Mouse (Mus musculus) myocyte (in vitro differentiated cells): ENCODE measurements at regions not wholly inside any gene's neighbourhood (a gene's known extent, or its start where the extent isn't known, plus 50 kb on each side); places are given as distances from the start of the nearest gene placed in this dataset.

ENCODE experiments used
- H3K27me3 ChIP-seq: one replicate; pipeline ENCODE4 v1.6.1; 2011; ENCODE audit not compliant: control insufficient read depth, insufficient read depth, insufficient read length
- H3K36me3 ChIP-seq: one replicate; pipeline ENCODE4 v1.6.1; 2011; ENCODE audit not compliant: control insufficient read depth, insufficient read depth
- H3K4me2 ChIP-seq: one replicate; pipeline ENCODE4 v1.6.1; 2011; ENCODE audit warnings: low read depth, control low read depth
- H3K4me3 ChIP-seq: one replicate; pipeline ENCODE4 v1.5.1; 2011; ENCODE audit warnings: mild to moderate bottlenecking, control low read depth, moderate library complexity
- H3K79me2 ChIP-seq: one replicate; pipeline ENCODE4 v1.6.1; 2011; ENCODE audit not compliant: control insufficient read depth, insufficient read depth
- H3ac ChIP-seq: one replicate; pipeline ENCODE4 v1.6.1; 2011; ENCODE audit not compliant: control insufficient read depth, insufficient read length
- CEBPB ChIP-seq: IDR thresholded peaks from 2 replicates; pipeline ENCODE4 v1.6.1; 2011; ENCODE audit warnings: mild to moderate bottlenecking, moderate library complexity; ENCODE audit not compliant: poor library complexity, insufficient read depth, severe bottlenecking
- E2F4 ChIP-seq: IDR thresholded peaks from one replicate; pipeline ENCODE4 v1.6.1; 2011; ENCODE audit warnings: mild to moderate bottlenecking, control low read depth, moderate library complexity; ENCODE audit not compliant: insufficient read depth
- MAX ChIP-seq: IDR thresholded peaks from one replicate; pipeline ENCODE4 v1.6.1; 2011; ENCODE audit warnings: low read depth, mild to moderate bottlenecking, control low read depth
- MYOD1 ChIP-seq, 3 experiments: IDR thresholded peaks; one replicate each; pipeline ENCODE4 v1.6.1; 2011; ENCODE audit warnings: control low read depth in 2 of 3, low read depth in 2 of 3, mild to moderate bottlenecking in 2 of 3, moderate library complexity in 1 of 3; ENCODE audit not compliant: insufficient read length in 2 of 3, control insufficient read depth in 1 of 3
- MYOG ChIP-seq, 3 experiments: IDR thresholded peaks; one replicate each; pipeline ENCODE4 v1.6.1; 2011; ENCODE audit warnings: control low read depth in 2 of 3, low read depth in 2 of 3, mild to moderate bottlenecking in 2 of 3; ENCODE audit not compliant: insufficient read length in 2 of 3, control insufficient read depth in 1 of 3, insufficient read depth in 1 of 3
- POLR2A ChIP-seq: IDR thresholded peaks from one replicate; pipeline ENCODE4 v1.6.1; 2011; ENCODE audit warnings: low read depth, mild to moderate bottlenecking, control low read depth, moderate library complexity; ENCODE audit not compliant: insufficient read length
- POLR2AphosphoS2 ChIP-seq: IDR thresholded peaks from one replicate; pipeline ENCODE4 v1.6.1; 2011; ENCODE audit warnings: low read depth, control low read depth; ENCODE audit not compliant: insufficient read length
- REST ChIP-seq: IDR thresholded peaks from one replicate; pipeline ENCODE4 v1.6.1; 2011; ENCODE audit warnings: mild to moderate bottlenecking, control low read depth, moderate library complexity; ENCODE audit not compliant: insufficient read depth, insufficient read length
- SRF ChIP-seq: IDR thresholded peaks from one replicate; pipeline ENCODE4 v1.6.1; 2011; ENCODE audit warnings: low read depth; ENCODE audit not compliant: control insufficient read depth, insufficient read length
- TCF12 ChIP-seq: IDR thresholded peaks from one replicate; pipeline ENCODE4 v1.6.1; 2011; ENCODE audit warnings: mild to moderate bottlenecking, control low read depth; ENCODE audit not compliant: poor library complexity, insufficient read depth, severe bottlenecking
- TCF3 ChIP-seq: IDR thresholded peaks from one replicate; pipeline ENCODE4 v1.6.1; 2011; ENCODE audit warnings: low read depth, control low read depth; ENCODE audit not compliant: insufficient read length
- USF1 ChIP-seq: IDR thresholded peaks from one replicate; pipeline ENCODE4 v1.6.1; 2011; ENCODE audit warnings: low read depth, mild to moderate bottlenecking, control low read depth, moderate library complexity

DNA sequence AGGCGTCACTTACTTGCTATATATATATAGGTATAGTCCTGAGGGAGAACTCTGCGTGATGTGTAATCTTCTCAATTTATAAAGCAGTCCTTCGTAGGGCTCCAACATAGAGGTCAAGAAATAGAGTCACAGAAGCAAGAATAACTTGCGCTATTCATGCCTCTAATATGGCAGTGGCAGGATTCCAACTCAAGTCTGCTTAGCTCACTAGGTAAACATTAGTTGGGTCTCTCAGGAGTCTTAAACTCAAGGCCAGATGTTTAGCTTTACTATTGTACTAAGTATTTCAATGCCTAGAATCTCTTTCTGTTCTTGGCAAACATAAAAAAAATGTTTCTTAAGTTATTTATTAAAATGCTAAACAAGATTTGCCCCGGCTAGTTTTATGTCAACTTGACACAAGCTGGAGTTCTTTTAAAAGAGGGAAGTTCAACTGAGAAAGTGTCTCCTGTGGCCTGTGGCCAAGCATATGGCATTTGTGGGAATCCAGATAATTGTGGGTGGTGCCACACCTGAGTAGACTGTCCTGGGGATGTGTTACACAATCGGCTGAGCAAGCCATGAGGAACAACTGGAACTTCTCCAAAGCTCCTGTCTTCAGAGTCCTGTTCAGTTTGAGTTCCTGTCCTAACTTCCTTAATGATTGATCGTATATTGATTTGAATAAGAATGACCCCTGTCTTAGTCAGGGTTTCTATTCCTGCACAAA lies 220.9 kb downstream of the Pten start:
- H3K4me3 ChIP-seq, result no peak overlapping the region
- no peak overlapping the region for H3ac ChIP-seq
- H3K4me2 ChIP-seq, result no peak overlapping the region
- no peaks in the 10 kb centered on the region for H3K79me2 ChIP-seq
- no peaks in the 10 kb centered on the region for H3K27me3 ChIP-seq
- H3K36me3 ChIP-seq, result no peaks in the 10 kb centered on the region
- no peak for TF ChIP-seq MYOD1 (IDR thresholded peaks at IDR 0.05; ENCODE audit: control insufficient read depth in 1 of 3, insufficient read length in 2 of 3, low read depth in 2 of 3)
- TF ChIP-seq POLR2AphosphoS2, result no peak
- no peak for TF ChIP-seq SRF
- TF ChIP-seq TCF12, result no peak
- no peak for TF ChIP-seq POLR2A
- no peak for TF ChIP-seq REST
- TF ChIP-seq CEBPB, result no peak
- TF ChIP-seq MYOG (IDR thresholded peaks at IDR 0.05; ENCODE audit: control insufficient read depth in 1 of 3, insufficient read depth in 1 of 3, insufficient read length in 2 of 3, low read depth in 2 of 3), result no peak
- no peak for TF ChIP-seq E2F4
- no peak for TF ChIP-seq MAX
- TF ChIP-seq USF1, result no peak
- no peak for TF ChIP-seq TCF3

GRCm38 (mm10) chr19:32980142-32980541 lies 222.8 kb downstream of the Pten start:
- no peak for TF ChIP-seq MYOD1 (IDR thresholded peaks at IDR 0.05; ENCODE audit: control insufficient read depth in 1 of 3, insufficient read length in 2 of 3, low read depth in 2 of 3)
- no peak for TF ChIP-seq MYOG (IDR thresholded peaks at IDR 0.05; ENCODE audit: control insufficient read depth in 1 of 3, insufficient read depth in 1 of 3, insufficient read length in 2 of 3, low read depth in 2 of 3)
- TF ChIP-seq POLR2A, result no peak
- no peak for TF ChIP-seq E2F4
- TF ChIP-seq REST, result no peak
- TF ChIP-seq USF1, result no peak
- no peak for TF ChIP-seq TCF12
- no peak for TF ChIP-seq POLR2AphosphoS2
- TF ChIP-seq TCF3, result no peak
- TF ChIP-seq CEBPB, result no peak
- no peak for TF ChIP-seq MAX
- TF ChIP-seq SRF, result no peak
- no peak overlapping the region for H3K4me2 ChIP-seq
- no peak overlapping the region for H3ac ChIP-seq
- no peaks in the 10 kb centered on the region for H3K79me2 ChIP-seq
- no peak overlapping the region for H3K4me3 ChIP-seq
- H3K27me3 ChIP-seq, result no peaks in the 10 kb centered on the region
- H3K36me3 ChIP-seq, result no peaks in the 10 kb centered on the region

DNA sequence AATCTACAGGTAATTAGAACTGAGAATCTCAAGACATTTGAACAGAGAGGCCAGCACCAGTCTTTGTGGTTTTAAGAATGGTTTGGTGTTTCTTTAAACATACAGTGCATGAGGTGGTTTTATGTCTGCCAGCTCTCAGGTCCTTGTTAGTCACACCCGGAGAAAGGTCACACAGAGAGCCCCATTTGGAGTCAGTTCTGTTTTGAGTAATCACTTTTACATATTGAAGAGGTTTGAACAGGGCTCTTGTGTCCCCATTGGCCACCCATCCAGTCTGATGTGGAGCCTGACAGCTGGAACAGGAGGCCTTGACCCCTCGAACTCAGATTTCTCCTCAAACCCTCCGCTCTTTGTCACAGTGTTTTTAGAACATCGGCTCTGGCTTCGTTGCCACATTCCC lies 231.4 kb downstream of the Pten start:
- Histone ChIP-seq H3K27me3 (no peaks in the 10 kb centered on the region), H3K4me3 (no peak overlapping the region), H3K4me2 (no peak overlapping the region), H3K79me2 (no peaks in the 10 kb centered on the region), H3ac (no peak overlapping the region), H3K36me3 (no peaks in the 10 kb centered on the region)
- TF ChIP-seq MAX (no peak), TCF3 (no peak), SRF (no peak), CEBPB (no peak), MYOG (IDR thresholded peaks at IDR 0.05; ENCODE audit: control insufficient read depth in 1 of 3, insufficient read depth in 1 of 3, insufficient read length in 2 of 3, low read depth in 2 of 3) (no peak), MYOD1 (IDR thresholded peaks at IDR 0.05; ENCODE audit: control insufficient read depth in 1 of 3, insufficient read length in 2 of 3, low read depth in 2 of 3) (no peak)

DNA sequence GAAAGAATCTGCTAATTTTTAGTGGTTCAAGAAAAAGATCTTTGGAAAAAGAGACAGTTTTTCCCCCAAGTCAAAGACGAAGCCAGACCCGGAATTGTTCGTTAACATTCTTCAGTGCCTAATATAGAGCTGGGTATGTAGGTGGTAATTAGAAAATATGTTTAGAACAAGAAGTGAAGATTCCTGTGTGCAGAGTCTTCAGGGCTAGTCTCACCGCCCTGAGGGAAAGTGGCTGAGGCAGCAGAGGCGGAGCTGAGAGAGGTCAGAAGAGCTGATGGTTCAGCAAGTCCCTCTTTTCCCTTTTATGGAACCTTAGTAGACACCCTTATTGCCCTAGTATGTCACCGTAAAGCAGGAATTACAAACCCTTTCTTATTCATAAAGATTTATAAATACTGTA lies 232.0 kb downstream of the Pten start:
- Histone ChIP-seq H3K4me2 (no peak overlapping the region), H3K36me3 (no peaks in the 10 kb centered on the region), H3K27me3 (no peaks in the 10 kb centered on the region), H3K4me3 (no peak overlapping the region), H3ac (no peak overlapping the region), H3K79me2 (no peaks in the 10 kb centered on the region)
- TF ChIP-seq MYOD1 (IDR thresholded peaks at IDR 0.05; ENCODE audit: control insufficient read depth in 1 of 3, insufficient read length in 2 of 3, low read depth in 2 of 3), result no peak
- no peak for TF ChIP-seq CEBPB
- TF ChIP-seq MAX, result no peak
- TF ChIP-seq TCF12, result no peak
- no peak for TF ChIP-seq MYOG (IDR thresholded peaks at IDR 0.05; ENCODE audit: control insufficient read depth in 1 of 3, insufficient read depth in 1 of 3, insufficient read length in 2 of 3, low read depth in 2 of 3)
- TF ChIP-seq REST, result no peak
- no peak for TF ChIP-seq SRF
- TF ChIP-seq POLR2AphosphoS2, result no peak
- TF ChIP-seq E2F4, result no peak
- no peak for TF ChIP-seq POLR2A
- no peak for TF ChIP-seq USF1
- no peak for TF ChIP-seq TCF3

- Histone ChIP-seq H3K4me3 (no peak overlapping the region), H3K27me3 (no peaks in the 10 kb centered on the region), H3K79me2 (no peaks in the 10 kb centered on the region), H3K36me3 (no peaks in the 10 kb centered on the region), H3K4me2 (no peak overlapping the region), H3ac (no peak overlapping the region)
- no peak for TF ChIP-seq POLR2AphosphoS2
Measured at GRCm38 (mm10) chr19:32990576-32990975, 233.3 kb downstream of the Pten start.
